Mouse (Mus musculus) lung, postnatal 10 days (tissue): Measurements from ENCODE around the gene Baiap3.
"Not testable (repeated sequence)": the region's sequence is repeated elsewhere in the genome, so short reads cannot be mapped to it uniquely, and the experiment has no call there.

Experiments
- DNase-seq: peaks from one replicate; pipeline ENCODE4 v3.0.0; 2021

Gene Baiap3

DNA sequence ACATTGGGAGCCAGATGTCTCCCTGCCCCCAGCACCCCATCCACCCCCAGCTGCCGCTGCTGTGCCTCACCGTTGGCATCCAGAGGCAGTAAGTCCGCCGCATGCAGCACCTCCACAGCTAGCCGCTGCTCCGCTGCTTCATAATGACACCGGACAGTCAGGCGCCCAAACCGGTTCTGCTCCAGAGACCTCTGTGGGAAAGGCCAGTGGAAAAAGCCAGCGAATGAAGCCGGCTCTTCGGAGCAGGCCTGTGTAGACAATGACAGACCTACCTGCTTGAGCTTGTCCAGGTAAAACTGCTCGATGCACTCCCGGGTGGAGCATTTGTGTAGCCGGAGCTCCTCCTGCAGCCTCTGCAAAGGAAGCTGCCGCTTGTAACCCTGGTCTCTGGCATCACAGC, 11.9 kb downstream of the Baiap3 start:
- DNase-seq = no peak

DNA sequence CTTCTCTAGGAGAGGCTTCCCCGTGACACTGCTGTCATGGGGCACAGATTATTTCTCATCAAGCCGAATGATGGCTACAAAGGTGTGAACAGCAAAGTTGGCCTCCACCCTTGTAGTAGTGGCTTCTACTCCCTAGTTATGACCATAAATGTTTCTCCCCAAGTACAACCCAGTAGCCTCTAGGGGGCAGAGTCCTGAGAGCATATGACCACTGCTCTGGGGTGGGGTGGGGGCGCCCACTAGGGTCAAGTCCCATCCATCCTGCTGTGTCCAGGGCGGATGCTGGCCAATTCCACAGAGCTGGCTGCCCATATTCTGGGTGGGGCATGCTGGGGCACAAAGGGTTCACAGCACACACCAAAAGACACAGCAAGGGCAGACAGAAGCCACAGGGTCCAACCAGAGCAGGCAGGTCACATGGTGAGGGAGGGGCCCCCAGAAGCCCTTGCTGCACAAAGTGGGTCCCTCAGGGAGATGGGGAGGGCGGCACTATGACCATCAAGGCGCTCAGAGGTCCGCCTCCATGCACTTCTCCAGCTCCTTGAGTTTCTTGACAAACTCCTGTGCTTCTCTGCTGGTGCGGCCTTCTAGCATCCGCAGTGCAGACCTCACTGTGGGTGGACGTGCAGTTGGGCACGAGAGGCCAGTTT, 12.9 kb downstream of the Baiap3 start:
- DNase-seq = peak; percentile 36

DNA sequence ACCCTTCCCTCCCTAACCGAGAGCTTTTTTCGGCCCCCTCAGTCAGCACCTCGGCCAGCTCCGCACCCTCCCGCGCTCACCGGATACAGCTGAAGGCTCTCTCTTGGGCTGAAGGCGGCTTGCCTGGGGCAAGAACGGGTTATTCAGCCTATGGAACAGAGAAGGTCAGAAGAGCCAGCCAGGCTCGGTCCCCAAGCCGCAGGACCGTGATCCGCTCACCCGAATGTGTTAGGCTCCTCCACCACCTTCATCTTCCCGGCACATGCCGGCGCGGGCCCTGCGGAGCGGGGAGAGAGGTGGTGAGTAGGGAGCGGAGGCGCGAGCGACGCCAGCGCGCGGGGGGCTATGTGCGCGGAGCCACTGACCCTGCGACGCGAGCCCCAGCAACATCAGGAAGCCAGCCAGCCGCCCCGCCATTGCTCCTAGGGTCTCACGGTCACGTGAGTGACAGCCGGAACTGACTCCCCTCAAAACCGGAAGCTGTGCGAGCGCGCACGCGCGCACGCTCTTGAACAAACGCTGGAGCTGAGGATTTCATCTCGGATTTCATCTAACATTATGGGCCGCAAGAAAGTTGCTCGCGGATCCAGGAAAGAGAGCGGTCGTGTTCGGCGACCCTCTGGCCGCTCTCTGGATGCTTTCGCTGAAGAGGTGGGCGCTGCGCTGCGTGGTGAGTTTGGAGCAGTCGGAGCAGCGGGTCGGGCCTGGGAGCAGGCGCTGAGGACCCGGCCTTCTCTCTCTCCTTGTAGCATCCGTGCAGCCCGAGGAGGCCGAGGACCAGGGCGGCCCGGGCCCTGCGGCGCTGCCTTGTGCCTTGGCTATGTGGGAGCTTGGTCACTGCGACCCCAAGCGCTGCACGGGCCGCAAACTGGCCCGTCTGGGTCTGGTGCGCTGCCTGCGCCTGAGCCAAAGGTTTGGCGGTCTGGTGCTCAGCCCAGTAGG, 16.2 kb downstream of the Baiap3 start, which contains the start of the genes Gnptg and Tsr3:
Gene Gnptg (minus strand): TSS at position 430 of the 942 bp plus-strand sequence.
Gene Tsr3 (plus strand): TSS at position 476 of the 942 bp plus-strand sequence.
- peak; percentile 92 for DNase-seq

DNA sequence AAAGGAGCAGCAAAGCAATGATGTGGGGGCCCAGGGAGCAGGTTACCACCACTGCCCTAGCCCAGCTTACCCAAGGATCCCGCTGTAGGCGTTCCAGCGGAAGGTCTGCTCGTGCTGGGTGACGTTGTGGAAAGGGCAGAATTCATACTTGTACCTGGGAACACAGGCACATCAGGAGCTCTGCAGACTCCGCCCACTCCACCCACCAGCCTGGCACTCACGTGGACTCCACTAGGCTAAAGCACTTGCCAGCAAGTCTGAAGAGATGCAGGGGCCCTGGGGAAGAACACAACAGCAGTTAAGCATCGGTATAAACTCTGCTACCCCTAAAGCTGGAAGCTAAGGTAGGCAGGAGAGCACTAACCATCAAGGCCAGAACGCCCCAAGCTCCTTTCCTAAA, 20.5 kb downstream of the Baiap3 start:
- no peak for DNase-seq

DNA sequence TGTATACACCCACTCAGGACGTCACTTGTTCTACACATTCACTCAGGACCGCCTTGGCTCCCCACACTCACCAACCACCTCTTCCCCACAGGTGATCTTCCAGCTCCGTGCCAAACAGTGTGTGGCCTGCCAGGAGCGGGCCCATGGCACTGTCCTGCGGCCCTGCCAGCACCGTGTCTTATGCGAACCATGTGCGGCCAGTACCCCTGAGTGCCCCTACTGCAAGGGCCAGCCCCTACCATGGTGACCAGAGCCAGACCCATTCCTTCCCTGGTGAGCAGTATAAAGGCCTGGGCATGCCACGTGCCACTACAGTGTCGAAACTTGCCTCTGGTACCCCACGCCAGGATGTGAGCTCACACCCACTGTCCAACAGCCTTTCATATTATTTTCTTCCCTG, 24.5 kb downstream of the Baiap3 start:
- DNase-seq = not testable (repeated sequence)

DNA sequence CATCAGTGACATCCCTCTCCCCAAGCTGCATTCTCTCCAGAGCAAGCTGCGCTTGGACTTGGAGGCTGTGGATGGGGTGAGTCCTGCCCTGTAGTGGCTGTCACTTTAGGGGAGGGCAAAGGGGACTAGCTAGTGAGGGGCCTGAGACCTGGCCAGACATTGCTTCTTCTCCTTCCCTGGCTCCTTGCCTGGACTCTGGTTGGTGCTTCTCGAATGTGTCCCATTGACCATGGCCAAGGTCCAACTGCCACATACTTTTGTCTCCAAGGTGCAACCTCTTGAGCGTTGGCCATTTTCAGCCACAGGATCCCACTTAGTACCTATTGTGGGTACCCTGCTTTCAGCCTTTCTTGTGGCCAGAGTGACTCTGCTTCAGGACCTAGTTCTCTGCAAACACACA, 25.5 kb downstream of the Baiap3 start:
- no peak for DNase-seq

DNA sequence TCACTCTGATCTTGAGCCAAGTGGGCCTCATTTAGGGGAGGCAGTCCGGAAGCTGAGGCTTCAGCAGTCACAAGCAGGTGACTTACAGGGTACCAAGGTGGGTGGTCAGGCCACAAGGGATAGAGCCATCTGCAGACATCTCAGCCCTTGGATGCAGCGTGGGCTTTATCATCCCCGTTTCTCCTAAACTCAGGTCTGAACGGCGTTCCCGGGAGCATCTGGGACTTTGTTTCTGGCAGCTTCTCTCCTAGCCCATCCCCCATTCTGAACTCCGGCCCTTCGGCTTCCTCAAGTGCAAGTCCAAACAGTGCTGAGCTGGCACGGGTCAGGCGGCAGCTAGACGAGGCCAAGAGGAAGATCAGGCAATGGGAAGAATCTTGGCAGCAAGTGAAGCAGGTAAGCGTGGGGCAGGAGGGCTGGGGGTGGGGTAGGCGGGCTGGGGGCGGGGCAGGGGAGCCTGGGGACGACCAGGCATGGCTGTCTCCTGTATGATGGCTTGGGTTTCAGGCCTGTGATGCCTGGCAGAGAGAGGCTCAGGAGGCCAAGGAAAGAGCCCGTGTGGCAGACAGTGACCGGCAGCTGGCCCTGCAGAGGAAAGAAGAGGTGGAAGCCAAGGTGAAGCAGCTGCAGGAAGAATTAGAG, 26.0 kb downstream of the Baiap3 start:
- not testable (repeated sequence) for DNase-seq

DNA sequence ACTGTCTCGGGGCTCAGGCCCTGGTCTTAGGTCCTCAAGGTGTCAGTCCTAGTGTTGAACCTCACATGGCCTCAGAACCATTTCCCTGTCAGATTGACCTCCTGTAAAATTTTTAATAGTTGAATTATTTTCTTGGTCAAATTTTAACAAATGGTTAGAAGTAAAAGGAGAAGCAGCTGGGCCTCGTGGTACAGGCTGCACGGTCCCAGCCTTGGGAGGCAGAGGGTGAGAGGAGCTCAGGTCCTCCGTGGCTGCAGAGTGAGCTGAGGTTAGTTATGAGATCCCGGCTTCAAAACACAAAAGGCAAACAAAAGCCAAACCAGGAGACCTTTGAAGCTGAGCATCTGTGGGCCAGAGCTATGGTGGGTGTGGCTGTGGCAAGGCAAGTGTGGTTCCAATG, 28.2 kb downstream of the Baiap3 start:
- DNase-seq = no peak

DNA sequence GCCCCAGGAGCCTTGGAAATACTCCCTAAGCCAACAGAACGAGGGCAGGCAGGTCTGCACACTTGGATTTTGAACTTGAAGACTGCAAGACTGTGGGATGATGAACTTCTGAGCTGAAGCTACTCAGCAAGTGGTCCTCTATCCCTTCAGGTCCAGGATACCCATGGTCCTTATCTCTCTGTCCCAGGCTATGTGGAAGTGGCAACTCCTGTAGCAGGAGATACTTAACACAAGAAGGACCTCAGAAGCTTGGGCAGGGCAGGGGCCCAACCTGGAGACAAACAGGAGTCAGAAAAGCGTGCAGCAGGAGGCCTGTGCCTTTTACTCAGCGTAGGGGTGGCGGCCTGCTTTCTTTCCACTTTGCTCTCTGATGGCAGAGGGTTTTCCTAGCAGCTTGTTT, 30.5 kb downstream of the Baiap3 start:
- DNase-seq = no peak

DNA sequence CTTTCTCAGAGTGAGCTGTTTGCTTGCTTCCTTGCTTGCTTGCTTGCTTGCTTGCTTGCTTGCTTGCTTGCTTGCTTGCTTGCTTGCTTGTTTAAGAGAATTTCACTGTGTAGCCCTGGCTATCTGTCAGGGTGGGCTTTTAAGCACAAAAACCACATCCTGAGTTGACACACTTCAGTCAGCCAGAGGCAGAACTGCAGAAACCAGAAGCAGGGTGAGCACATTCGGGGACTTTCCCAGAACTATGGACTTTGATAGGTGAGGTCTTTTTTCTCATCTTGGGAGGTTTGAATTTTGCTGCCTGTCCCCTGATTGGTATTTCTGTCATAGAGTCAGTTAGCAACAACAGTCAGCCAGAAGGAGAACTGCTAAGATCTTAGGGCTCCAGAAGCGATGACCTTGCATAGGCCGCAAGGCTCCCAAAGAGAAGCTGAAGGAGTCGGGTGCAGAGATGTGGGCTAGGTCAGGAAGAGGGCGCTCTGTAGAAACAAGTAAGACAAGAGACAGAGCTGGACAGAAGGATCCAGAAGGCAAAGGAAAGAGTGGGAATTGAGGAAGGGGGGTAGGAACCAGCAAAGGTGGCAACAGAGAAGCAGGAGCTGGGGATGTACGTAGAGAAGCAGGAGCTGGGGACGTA, 31.5 kb downstream of the Baiap3 start:
- no peak for DNase-seq

DNA sequence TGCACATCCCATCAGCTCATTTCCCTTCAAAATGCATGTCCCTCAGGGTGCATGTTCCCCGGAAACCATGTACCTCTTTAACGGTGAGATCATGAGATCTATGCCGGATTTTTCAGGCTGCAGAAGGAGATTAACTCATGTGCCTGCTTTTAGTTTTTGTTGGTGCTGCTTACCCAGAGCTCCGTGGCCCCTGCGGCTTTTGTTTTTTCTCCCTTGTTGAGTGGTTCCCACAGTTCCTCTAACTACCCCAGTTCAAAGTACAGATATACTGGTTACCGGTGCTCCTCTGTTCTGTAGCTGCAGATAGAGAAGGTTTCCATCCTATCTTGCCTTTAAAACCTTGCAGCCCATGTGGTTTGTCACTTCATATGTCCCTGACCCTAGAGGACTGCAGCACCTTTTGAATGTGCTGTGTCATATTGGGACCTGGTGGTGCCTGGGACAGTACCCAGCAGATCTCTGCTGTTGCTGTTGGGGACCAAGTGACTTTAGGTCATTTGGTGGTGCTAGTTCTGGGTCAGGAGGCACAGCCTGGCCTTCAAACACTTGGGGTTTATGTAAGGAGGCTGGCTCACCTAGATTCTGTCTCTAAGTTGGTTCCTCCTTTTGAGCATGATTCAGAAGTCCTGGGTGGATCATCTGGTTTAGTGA, 33.1 kb downstream of the Baiap3 start:
- DNase-seq = no peak

DNA sequence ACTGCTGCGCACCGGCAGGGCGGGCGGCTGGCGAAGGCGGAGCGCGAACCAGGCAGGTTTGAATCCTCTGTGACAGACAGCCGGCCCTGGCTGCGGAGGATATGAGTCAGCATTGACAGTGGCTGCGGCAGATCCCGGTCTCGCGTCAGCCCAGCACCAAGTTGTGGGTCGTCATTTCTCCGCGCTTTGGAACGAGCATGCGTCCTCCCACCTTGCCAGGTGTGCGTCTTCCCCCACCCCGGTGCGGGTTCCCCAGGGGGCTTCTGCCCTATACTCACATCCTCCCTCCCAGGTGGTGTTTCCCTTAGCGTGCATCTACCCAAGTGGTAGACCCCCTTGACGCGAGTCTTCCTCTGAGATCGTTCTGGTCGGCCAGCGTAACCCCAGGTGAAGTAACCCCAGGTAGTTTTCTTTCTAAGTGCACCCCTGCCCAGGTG, 33.6 kb downstream of the Baiap3 start:
- not testable (repeated sequence) for DNase-seq

DNA sequence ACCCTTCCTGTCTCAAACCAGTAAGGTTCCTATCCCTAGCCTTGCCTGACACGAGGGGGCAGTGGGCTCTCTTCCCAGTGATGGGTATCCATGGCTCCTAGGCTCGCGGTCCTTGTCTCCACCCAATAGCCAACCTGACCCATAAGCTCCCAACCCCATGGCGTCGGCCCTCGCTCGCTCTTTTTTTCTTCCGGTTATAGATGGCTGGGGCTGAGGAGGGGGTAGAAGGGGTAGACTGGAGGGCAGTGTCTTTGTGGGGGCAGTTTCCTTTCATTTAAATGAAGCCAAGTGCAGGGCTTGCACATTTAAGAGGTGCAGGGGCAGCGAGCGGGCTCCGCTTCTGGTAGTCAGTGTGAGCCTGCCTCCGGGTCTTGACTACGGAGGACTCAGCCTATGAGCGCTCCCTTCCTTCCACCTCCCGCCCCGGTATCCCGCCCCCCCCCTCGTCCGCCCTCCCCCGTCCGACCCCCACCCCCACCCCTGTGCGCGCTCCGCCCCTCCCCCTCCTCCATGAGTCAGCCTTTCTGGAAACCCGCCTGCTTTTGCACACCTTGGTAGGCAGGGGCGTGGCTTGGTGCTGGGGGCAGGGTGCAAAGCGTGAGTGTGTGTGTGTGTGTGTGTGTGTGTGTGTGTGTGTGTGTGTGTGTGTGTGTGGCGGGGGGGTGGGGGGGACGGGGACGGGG, 34.2 kb downstream of the Baiap3 start:
- DNase-seq = peak; percentile 64

DNA sequence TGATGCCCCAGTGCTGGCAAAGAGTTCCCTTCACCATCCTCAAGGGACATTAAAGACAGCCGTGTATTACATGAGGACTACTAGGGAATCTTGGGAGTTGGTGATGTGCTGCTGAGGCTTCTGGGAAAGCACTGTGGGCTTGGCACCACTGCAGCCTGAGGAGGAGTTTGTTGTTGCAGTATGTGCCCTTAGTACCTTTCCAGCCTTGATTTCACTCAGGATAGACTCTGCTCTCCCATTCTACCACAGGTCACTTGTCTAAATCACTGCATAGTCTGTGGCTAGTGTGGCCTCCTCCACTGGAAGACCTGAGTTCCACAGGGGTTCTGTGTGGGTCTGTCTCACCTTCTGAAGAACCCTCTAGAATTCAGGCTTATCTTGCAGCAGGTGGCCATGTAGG, 35.4 kb downstream of the Baiap3 start:
- no peak for DNase-seq

DNA sequence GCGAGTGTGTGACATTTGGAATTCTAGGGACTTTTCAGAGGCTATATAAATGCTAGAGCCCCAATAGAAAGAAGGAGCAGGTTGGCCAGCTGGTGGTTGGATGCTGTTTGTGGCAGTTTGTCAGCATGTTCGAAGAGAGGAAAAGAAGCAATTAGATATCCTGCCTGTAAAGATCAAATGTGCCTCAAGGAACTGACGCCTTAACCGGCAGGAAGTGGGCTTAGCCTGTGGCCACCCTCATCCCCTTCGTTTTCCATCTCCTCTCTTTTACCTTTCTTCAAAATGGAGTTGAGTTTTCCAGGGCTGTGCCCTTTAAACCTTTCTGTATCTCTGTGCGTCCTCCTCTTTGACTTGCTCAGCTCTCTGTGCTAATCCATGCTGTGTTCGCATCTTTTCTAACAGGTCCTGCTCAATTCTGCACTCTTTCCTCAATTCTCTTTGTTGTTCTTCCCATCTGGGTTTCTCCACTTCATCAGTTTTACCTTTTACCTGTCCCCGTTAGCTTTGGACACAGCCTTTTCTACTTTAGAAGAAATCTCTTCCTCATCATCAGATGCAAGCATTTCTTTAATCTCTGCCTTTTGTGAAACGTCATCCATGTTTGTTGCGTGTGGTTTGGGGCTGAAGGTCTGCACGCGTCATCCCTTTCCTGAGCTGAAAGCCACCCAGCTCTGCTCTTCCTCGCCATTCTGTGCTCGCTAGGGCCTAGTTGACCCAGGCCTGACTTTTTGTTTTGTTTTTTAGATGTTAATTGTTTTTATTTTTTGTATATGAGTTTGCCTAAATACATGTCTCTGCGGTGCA, 36.5 kb downstream of the Baiap3 start:
- DNase-seq = no peak

DNA sequence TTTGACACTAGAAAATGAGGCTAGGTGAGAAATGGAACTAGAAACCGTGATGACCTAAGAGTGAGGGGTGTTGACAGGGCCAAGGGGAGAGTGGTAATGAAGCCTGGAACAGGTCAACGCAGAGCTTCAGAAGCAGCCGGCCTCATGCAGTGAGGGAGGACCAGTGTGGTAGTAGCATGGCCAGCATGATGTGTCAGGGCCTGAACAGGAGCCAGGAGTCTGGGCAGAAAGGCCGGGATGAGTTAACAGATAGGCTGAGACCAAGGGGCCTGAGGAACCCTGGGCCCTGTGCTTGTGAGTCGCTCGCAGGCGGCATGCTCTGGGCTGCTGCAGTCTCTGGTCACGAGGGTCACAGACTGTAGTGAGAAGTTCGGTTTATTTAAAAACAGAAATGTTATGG, 37.2 kb downstream of the Baiap3 start:
- no peak for DNase-seq

DNA sequence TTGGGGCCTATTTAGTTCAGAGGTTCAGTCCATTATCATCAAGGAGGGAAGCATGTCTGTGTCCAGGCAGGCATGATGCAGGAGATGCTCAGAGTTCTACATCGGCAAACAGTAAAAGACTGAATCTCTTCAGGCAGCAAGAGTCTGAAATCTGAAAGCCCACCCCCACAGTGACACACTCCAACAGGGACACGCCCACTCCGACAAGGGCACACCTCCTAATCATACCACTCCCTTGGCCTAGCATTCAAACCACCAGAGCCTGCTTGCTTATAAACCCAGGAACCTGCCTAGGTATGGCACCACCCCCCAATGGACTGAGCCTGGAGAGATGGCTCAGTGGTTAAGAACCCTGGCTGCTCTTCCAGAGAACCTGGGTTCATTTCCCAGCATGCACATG, 40.7 kb downstream of the Baiap3 start:
- no peak for DNase-seq

DNA sequence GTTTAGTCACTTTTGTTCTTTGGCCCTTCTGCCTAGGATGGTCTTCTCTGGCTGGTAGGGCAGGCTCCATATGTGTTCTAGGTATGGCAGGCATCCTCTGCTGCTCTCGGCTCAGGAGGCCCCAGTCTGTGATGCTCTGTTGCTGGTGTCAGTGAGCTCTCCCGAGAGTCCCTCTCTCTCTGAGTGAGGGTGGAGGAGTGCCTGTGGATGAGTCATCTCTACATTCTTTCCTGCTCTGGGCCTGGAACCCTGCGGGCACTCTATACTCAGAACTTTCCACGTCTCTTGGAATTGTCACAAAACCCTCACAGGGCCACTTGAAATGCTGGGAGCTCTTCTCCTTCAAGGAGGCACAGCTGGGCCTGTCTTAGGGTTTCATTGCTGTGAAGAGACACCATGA, 44.5 kb downstream of the Baiap3 start:
- DNase-seq = no peak

DNA sequence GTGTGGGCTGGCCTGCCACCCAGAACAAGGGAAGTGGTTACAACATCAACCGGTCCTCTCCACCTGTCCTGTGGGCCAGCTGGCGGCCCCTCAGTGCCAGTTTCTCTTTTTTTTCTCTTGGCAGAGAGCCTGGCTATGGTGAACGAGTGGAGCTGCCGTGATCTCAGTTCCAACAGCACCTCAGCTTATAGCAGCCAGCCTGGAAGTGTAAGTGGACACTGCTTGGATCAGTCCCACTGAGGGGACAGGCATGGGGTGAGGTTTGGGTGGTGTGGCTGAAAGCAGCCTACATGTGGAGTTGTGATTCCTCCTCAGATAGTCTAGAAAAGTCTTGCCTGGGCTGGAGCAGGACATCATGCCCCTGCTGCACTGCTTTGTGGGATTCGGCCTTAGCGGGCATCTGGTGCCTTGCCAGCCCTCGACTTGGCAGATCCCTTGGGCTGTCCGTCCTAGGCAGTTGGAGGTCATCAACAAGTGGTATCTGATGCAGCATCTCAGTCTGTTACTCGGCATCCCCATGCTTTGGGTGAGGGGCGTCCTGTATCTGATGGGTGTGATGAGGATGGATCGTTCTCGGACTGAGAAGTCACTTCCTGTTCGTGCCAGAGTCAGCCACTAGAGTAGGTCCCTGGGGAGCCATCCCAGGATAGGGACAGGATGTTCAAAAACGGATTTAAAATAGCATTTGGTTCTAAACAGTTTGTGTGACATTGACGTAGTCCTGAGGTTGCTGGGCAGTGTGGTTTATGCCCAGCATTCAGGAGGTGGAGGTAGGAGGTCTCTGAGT, 45.3 kb downstream of the Baiap3 start:
- DNase-seq = peak; percentile 62

DNA sequence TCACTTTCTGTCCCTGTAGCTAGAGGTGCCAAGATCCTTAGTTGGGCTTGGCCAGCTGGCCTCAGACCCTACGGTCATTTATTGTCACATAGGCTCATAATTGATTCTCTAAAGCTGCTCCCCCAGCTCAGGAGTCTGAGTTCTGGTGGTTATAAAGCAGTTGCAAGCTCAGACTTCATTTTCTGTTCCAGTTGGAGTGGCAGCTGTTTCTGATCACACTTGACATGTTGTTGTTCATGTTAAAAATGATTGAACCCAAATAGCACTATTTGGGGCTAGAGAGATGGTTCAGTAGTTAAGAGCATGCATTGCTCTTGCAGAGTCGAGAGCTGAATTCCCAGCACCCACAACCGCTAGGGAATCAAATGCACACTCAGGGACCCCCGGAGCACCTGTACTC, 46.2 kb downstream of the Baiap3 start:
- DNase-seq = peak; percentile 60
